Mouse (Mus musculus) liver, postnatal 0 days (tissue): Measurements from ENCODE around the gene Gm8947. TPM values are rescaled to one million over a fixed set of nuclear protein-coding genes. Genes with fewer than 3 reads are reported as not detected.
"Not testable (repeated sequence)": the region's sequence is repeated elsewhere in the genome, so short reads cannot be mapped to it uniquely, and the experiment has no call there.

Experiments used
- ATAC-seq: fragments of 200-750 bp; cut with Nextera tagmentation; 2 replicates; pipeline ENCODE4 v1.8.0; 2017; ENCODE audit warnings: mild to moderate bottlenecking, moderate library complexity
- DNase-seq: peaks from one replicate; pipeline ENCODE4 v3.0.0-alpha.2; 2016
- H3K27ac ChIP-seq: fragments of 300-500 bp; sonication (generic); 2 replicates; pipeline ENCODE4 v1.5.1; 2014; ENCODE audit warnings: antibody characterized with exemption, moderate library complexity, mild to moderate bottlenecking, low read depth
- H3K27me3 ChIP-seq: fragments of 300-500 bp; sonication (generic); 2 replicates; pipeline ENCODE4 v1.6.1; 2014; ENCODE audit warnings: low read length, control low read depth, mixed read lengths; ENCODE audit not compliant: insufficient read depth
- H3K36me3 ChIP-seq: fragments of 300-500 bp; sonication (generic); replicated peaks from 2 replicates; pipeline ENCODE4 v1.6.1; 2014; ENCODE audit warnings: mild to moderate bottlenecking, control low read depth, low read length, moderate library complexity, mixed read lengths; ENCODE audit not compliant: insufficient read depth
- H3K4me1 ChIP-seq: fragments of 300-500 bp; sonication (generic); 2 replicates; pipeline ENCODE4 v1.6.1; 2014; ENCODE audit warnings: antibody characterized with exemption, mild to moderate bottlenecking, control low read depth; ENCODE audit not compliant: insufficient read depth
- H3K4me2 ChIP-seq: fragments of 300-500 bp; sonication (generic); 2 replicates; pipeline ENCODE4 v1.6.1; 2014; ENCODE audit warnings: low read depth, mild to moderate bottlenecking, low read length, moderate library complexity, mixed read lengths
- H3K4me3 ChIP-seq: fragments of 300-500 bp; sonication (generic); 2 replicates; pipeline ENCODE4 v1.5.1; 2014; ENCODE audit warnings: low read depth, low read length
- H3K9ac ChIP-seq: fragments of 300-500 bp; sonication (generic); replicated peaks from 2 replicates; pipeline ENCODE4 v1.6.1; 2014; ENCODE audit warnings: mild to moderate bottlenecking, moderate library complexity
- H3K9me3 ChIP-seq: fragments of 300-500 bp; sonication (generic); 2 replicates; pipeline ENCODE4 v1.6.1; 2016; ENCODE audit warnings: mild to moderate bottlenecking, control low read depth, low read length, mixed read lengths
- CTCF ChIP-seq: sonication (generic); IDR thresholded peaks from 2 replicates; pipeline ENCODE4 v1.5.1; 2016; ENCODE audit warnings: antibody characterized with exemption, low read depth
- whole genome bisulfite sequencing: fragments of 180-500 bp; shearing (Covaris S2); extraction: QIAGEN DNeasy Blood & Tissue Kit; methylation state at CpG from one replicate; pipeline ENCODE4 v1.1.7; 2014; ENCODE audit not compliant: insufficient replicate concordance; 5-methylcytosine and 5-hydroxymethylcytosine counted together
- polyA plus RNA-seq: library from polyadenylated mRNA; unstranded; fragments of >200 nt; fragmentation: Nextera tagmentation; extraction: Ambion mirVana; gene quantifications from 2 replicates; pipeline ENCODE4 v1.2.1, GENCODE M21; 2015

Gene Gm8947
- polyA plus RNA-seq, 1 experiment from 2014 or later = 0.28 TPM

DNA sequence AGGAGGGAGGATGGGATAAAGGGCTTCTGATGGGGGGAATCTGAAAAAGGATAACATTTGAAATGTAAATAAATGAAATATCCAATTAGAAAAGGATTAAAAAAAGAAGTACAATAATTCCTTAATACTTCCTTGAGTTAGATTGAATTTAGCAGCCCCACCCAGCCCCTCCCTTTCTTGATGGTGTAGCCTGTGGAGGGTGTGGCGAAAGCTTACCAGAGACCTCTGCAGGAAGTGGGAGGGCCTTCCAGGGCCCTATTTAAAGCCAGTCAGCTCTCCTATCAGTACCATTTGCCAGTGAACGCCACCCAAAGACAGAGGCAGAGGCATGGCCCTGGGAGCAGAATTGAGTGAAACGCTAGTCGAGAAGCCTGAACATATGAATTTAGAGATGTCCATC, 5.9 kb downstream of the Gm8947 start, which contains the start of gene Gm47995:
TSS of gene Gm47995 (plus strand) at position 329 of the 400 bp plus-strand sequence.
- H3K27me3 ChIP-seq, ATAC-seq, H3K36me3 ChIP-seq, H3K4me2 ChIP-seq, H3K9me3 ChIP-seq, H3K4me1 ChIP-seq, H3K9ac ChIP-seq, H3K27ac ChIP-seq, H3K4me3 ChIP-seq: not testable (repeated sequence)
- peak; percentile 48 for DNase-seq
- WGBS = 69% methylated on average over 2 of the region's 4 CpGs

DNA sequence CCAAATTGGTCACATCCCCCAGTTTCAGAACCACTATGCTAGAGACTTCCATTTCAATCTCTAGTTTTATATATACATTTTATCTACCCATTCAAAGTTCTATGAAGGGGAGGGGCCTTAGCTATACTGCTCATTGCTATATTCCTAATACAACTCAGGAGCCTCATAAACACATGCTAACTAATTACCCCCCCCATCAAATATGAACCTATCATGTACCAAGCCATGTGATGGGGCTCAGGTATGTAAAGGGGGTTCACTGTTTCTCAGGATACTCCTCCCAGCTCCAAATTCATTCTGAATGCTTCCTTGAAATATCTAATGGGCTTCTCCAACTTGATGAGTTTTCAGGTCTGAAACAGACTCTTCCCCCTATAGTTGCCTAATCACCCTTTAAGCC, 8.4 kb downstream of the Gm8947 start:
- H3K27me3 ChIP-seq, DNase-seq, H3K27ac ChIP-seq, ATAC-seq, H3K9me3 ChIP-seq, H3K4me3 ChIP-seq, H3K9ac ChIP-seq, H3K4me2 ChIP-seq, H3K36me3 ChIP-seq, H3K4me1 ChIP-seq: not testable (repeated sequence)

DNA sequence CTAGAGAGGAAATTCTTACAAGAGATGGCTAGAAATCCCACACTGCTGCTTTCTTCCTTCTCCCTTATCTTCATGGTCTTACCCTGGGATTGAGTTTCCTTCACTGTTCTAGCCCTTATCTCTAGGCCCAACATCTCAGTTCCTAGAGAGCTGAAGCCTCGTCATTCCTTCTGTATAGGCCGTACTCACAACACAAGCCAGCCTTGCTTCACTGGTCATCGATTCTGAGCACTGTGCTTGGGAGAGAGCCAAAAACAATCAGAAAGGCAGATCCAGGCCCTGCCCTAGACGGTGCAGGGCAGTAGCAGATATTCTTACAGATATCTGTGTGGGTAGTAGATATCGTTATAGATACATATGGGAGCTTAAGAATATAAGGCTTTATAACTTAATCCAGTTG, 10.6 kb downstream of the Gm8947 start:
- not testable (repeated sequence) for H3K27ac ChIP-seq, H3K4me3 ChIP-seq, H3K9me3 ChIP-seq, H3K4me1 ChIP-seq, H3K27me3 ChIP-seq, H3K36me3 ChIP-seq, DNase-seq, H3K4me2 ChIP-seq, H3K9ac ChIP-seq
- peak; percentile 79 for ATAC-seq
- WGBS = 39% methylated on average over 3 of the region's 5 CpGs

DNA sequence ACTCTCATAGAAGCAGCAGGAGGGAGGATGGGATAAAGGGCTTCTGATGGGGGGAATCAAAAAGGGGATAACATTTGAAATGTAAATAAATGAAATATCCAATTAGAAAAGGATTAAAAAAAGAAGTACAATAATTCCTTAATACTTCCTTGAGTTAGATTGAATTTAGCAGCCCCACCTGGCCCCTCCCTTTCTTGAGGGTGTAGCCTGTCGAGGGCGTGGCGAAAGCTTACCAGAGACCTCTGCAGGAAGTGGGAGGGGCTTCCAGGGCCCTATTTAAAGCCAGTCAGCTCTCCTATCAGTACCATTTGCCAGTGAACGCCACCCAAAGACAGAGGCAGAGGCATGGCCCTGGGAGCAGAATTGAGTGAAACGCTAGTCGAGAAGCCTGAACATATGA, 11.6 kb downstream of the Gm8947 start, which contains the start of gene 3110040M04Rik:
TSS of gene 3110040M04Rik (plus strand) at position 304 of the 400 bp plus-strand sequence.
- no CpG with 5 or more reads among the region's 6 CpGs for WGBS
- not testable (repeated sequence) for H3K36me3 ChIP-seq, DNase-seq, H3K4me2 ChIP-seq, H3K27me3 ChIP-seq, H3K9ac ChIP-seq, H3K9me3 ChIP-seq, H3K27ac ChIP-seq, H3K4me3 ChIP-seq, ATAC-seq, H3K4me1 ChIP-seq

DNA sequence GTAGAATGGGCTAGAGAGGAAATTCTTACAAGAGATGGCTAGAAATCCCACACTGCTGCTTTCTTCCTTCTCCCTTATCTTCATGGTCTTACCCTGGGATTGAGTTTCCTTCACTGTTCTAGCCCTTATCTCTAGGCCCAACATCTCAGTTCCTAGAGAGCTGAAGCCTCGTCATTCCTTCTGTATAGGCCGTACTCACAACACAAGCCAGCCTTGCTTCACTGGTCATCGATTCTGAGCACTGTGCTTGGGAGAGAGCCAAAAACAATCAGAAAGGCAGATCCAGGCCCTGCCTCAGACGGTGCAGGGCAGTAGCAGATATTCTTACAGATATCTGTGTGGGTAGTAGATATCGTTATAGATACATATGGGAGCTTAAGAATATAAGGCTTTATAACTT, 16.3 kb downstream of the Gm8947 start:
- not testable (repeated sequence) for H3K4me2 ChIP-seq, H3K27ac ChIP-seq, DNase-seq, H3K27me3 ChIP-seq, H3K9ac ChIP-seq, H3K4me1 ChIP-seq, H3K36me3 ChIP-seq, H3K4me3 ChIP-seq, H3K9me3 ChIP-seq
- peak; percentile 84 for ATAC-seq
- 44% methylated on average over 3 of the region's 5 CpGs for whole genome bisulfite sequencing

DNA sequence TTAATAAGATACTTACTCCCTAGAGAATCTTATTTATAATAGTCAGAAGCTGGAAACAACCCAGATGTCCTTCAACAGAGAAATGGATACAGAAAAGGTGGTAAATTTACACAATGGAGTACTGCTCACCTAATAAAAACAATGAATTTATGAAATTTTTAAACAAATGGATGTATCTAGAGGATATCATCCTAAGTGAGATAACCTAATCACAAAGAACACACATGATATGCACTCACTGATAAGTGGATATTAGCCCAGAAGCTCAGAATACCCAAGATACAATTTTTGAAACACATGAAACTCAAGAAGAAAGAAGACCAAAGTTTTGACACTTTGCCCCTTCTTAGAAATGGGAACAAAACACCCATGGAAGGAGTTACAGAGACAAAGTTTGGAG, 16.8 kb downstream of the Gm8947 start:
- not testable (repeated sequence) for H3K36me3 ChIP-seq, H3K4me1 ChIP-seq, DNase-seq, ATAC-seq, H3K9ac ChIP-seq, H3K27ac ChIP-seq, H3K4me3 ChIP-seq, H3K9me3 ChIP-seq, H3K27me3 ChIP-seq, H3K4me2 ChIP-seq

DNA sequence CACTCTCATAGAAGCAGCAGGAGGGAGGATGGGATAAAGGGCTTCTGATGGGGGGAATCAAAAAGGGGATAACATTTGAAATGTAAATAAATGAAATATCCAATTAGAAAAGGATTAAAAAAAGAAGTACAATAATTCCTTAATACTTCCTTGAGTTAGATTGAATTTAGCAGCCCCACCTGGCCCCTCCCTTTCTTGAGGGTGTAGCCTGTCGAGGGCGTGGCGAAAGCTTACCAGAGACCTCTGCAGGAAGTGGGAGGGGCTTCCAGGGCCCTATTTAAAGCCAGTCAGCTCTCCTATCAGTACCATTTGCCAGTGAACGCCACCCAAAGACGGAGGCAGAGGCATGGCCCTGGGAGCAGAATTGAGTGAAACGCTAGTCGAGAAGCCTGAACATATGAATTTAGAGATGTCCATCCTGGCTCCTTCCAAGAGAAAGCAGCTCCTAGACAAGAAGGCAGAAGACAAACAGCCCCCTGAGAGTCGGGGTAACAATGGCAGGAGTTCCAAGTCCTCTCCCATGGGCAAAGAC, 17.7 kb downstream of the Gm8947 start, which contains the start of gene Gm47996:
TSS of gene Gm47996 (plus strand) at position 308 of the 532 bp plus-strand sequence.
- 0 out of 2 replicates have a peak, but pooled peaks have one; percentile 3 for TF ChIP-seq CTCF
- H3K4me3 ChIP-seq, H3K27ac ChIP-seq, H3K9me3 ChIP-seq, H3K9ac ChIP-seq, ATAC-seq, H3K36me3 ChIP-seq, H3K4me1 ChIP-seq, DNase-seq, H3K4me2 ChIP-seq, H3K27me3 ChIP-seq: not testable (repeated sequence)
- 66% methylated on average over 4 of the region's 8 CpGs for WGBS

DNA sequence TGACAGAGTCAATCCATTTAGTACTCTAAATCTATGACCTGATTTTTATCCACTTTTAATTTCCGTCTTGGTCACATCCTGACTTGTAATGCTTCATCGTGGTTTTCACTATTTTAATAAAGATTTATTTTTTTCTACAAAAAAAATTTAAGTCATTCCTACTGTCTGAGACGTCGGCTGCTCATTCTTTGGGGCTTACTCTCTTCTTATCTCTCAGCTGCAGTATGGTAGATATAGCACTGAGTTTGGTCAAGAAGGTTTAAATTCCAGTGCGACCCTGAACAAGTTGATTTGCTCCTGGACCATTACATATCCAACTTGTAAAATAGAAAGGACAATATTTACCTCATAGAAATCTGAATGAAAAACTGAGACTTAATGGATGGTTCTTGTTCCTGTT, 19.5 kb downstream of the Gm8947 start:
- 48% methylated on average over 5 of the region's 5 CpGs for WGBS
- H3K9me3 ChIP-seq, ATAC-seq, H3K4me1 ChIP-seq, H3K9ac ChIP-seq, H3K27ac ChIP-seq, H3K4me3 ChIP-seq, H3K36me3 ChIP-seq, H3K27me3 ChIP-seq, DNase-seq, H3K4me2 ChIP-seq: not testable (repeated sequence)
